Mouse (Mus musculus): ENCODE results near the gene Spata33.
"Not testable (repeated sequence)": the region's sequence is repeated elsewhere in the genome, so short reads cannot be mapped to it uniquely, and the experiment has no call there.

Gene Spata33

DNA sequence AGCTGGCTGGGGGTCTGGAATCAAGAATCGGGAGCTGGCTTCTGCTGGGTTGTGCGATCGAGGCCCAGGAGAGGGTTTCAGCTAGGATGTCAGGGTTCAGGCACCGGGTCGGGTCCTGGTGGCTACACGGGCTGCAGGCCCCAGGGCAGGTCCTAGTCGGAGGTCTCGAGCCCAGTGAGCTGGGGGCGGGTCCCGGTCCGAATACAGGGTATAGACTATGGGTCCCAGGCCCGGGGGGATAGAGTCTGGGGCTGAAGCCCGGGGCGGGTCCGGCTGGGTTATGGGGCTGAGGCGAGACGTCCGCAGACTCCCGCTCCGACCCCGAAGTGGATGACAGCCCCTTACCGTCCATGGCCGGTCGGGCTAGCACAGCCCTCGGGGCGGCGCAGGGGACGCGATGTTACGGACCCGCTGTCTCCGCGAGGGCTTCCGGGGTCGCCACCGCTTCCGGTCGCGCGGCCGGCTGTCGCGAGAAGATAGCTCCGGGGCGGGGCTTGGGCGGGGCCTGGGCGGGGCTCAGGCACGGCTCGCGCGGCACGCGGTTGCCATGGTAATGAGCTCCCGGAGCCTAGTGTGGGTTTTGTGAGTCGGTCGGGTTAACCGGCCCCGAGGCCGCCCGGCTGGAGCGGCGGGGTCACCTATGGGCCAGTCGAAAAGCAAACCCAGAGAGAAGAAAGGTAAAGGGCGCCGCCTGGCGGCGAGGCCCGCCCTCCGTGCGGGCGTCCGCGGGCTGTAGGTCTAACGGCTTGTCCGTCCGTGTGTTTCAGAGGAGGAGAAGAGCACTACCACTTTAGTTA lies at the start of gene Spata33, which contains the start of gene Chmp1a:
TSS of gene Spata33 (plus strand) at position 512 of the 797 bp plus-strand sequence.
TSS of gene Chmp1a (minus strand) at position 443 of the 797 bp plus-strand sequence.
- DNase-seq: peak; percentile 93

DNA sequence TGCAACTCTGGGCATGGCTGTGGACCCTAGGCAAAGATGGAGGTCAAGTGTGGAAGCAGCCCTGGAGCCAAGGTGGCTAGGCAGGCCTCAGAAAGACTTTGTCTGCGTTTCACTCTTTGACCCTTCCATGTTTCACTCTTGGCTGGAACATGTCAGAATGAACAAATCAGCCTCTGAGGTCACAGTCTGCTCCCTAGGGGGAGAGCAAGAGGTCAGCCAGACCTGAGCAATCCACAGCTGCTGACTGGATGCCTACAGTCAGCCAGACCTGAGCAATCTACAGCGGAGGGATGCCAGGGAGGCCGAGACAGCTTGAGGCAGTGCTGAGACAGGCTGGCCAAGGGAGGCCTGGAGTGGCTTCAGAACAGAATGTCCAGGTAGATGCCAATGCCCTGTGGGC lies 31.2 kb upstream of the Spata33 start:
- no peak for DNase-seq

DNA sequence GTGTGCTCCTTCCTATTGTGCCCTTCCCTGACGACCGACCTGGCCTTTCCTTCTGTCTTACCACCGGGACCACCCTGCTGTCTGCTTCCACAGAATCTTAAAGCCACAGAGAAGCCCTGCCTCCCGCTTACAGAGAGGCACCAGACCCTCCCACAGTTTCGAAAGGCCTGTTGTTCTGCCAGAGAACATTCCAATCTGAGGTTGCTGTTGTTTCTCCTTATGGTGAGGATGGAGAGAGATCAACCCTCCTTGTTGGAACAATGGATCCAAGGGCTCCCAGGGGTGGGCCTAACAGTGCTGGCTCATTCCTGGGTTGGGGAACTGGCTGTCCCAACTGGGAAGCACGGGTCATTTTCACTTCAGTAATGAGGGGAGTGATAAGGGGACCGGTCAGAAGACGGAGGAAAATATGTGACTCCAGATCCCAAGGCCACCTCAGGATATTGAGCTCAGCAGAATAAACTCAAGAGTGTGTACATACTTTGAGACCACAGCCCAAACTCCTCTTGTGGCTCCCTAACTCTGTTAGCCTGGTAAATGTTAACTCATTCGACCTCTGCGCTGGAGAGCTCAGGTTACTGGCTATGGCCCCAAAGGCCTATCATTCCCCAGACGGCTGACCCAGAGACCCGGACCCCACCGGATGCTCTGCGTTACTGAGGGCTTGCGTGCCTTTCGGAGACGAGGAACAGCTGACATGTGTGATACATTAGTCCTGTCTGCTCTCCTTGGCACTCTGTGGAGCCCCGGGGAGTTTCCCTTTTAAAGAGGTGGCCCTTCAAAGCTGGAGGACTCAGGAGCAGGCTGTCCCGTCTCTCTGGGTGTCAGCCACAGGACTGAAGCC lies 26.8 kb upstream of the Spata33 start, which contains the start of gene Dpep1:
TSS of gene Dpep1 (plus strand) at position 677 of the 844 bp plus-strand sequence.
- no peak for DNase-seq

DNA sequence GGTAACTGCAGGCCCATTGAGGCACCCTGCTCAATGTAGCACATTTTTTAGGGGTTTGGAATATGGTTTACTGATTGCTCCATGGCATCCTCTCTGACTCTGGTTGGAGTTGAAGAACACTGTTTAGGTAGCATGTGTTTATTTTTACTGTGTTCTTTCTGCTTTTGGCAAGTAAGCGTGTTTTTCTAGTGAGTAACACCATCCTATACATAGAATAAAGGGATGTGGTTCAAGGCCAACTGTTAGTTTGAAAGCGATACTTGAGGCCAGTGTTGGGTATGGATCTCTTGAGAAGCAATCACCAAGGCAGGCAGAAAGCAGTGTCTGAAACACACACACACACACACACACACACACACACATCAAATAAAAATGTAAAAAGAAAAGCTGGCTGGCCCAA lies 24.6 kb upstream of the Spata33 start:
- DNase-seq: no peak

DNA sequence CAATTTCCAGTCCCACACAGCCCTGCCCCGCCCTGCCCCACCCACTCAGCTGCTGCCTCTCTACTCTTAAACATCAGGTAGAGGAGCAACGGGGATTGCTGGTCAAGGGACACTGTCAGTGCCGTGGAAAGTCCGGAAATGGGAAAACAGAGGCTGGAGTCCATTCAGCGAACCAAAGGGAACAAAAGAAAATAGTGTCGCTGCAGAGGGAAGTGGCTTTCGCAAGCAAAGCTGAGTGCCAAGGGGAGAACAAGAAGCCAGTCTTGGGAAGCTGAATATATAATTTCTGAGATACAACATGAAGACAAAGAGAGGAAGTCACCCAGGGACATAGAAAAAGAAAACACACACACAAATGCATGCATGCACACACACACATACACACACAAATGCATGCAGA lies 23.8 kb upstream of the Spata33 start:
- no peak for DNase-seq

DNA sequence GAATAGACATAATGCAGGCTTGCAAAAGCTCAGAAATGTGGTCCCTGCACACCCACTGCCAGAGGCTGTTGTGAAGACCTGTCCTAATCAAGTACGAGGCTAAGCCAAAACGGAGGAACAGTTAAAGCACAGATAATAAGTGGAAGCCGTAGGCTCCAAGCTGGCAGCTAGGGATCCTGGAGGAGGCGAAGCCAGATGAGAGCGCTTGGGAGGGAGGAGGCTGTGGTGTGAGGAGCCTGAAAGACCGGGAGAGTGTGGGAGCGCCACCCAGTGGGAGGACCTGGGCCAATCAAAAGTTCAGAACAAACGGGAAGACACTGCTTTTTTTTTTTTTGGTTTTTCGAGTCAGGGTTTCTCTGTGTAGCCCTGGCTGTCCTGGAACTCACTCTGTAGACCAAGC lies 22.0 kb upstream of the Spata33 start:
- DNase-seq: peak; percentile 72

DNA sequence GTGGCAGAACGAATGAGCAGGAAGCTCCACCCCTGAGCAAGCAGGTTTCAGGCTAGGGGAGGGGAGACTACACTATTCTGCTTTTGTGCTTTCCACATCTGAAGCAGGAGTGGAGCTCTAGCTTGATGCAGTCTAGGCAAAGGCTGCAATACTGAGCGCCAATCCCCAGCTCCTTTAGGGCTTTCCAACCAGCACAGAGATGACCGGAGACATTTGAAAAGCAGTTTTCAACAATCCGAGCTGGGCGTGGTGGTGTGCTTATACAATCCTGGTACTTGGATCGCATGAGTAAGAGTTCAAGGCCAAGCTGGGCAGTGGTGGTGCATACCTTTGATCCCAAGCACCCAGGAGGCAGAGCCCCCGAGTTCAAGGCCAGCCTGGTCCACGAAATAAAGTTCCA lies 20.7 kb upstream of the Spata33 start:
- no peak for DNase-seq

DNA sequence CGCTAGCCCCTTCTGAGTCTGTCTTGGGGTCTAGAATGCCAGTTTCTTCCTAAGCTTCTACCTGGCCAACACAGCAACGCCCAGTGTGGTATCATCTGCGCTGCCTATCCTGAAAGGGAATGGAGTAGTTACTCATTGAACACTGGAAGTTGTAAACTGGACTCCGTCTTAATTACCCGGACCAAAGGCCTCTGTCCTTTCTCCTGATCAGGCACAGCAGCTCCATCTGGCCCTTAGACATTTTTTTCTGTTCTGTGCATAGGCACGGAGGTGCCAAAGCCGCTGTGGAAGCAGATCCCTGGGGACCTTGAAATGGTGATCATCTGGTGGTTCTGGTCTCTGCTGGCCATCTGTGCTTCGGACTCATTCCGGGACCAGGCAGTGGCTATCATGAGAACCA lies 18.9 kb upstream of the Spata33 start:
- no peak for DNase-seq

DNA sequence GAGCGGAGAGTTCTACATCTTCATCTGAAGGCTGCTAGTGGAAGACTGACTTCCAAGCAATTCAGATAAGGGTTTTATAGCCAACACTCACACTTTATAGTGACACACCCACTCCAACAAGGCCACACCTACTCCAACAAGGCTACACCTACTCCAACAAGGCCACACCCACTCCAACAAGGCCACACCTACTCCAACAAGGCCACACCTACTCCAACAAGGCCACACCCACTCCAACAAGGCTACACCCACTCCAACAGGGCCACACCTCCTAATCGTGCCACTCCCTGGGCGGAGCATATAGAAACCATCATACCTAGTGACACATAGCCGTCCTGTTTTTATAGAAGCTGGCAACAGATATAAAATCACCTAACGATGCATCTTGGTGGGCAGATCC lies 15.6 kb upstream of the Spata33 start:
- not testable (repeated sequence) for DNase-seq

DNA sequence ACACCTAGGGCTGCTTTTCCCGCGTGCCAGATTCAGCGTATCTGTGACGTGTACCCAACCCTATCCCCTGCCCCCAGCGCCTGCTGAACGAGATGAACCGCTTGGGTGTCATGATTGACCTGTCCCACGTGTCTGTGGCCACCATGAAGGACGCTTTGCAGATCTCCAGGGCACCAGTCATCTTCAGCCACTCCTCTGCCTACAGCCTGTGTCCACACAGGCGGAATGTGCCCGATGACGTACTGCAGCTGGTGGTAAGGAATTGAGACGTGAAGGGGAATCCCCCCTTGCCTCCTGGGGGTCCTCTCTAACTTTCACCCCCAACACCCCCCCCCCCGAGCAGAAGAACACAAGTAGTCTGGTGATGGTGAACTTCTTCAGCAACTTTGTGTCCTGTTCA lies 12.8 kb upstream of the Spata33 start:
- no peak for DNase-seq

DNA sequence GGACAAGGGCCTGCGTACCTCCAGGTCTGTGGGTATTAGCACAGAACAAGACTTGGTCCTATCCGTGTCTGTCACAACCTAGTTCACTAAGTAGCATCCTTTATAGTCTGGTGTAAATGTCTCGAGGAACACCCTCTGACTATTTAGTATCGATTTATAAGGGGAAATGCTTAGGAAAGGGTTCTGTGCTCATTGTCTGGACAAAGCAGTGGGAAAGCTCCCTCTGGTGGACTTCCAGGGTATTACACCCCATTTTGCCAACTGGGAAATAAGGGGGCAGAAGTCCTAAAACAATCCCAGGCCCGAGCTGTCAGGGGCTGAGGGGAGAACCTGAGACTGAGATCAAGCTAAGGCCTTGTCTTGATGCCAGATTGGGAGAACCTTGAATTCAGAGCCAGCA lies 10.3 kb upstream of the Spata33 start:
- peak; percentile 80 for DNase-seq

DNA sequence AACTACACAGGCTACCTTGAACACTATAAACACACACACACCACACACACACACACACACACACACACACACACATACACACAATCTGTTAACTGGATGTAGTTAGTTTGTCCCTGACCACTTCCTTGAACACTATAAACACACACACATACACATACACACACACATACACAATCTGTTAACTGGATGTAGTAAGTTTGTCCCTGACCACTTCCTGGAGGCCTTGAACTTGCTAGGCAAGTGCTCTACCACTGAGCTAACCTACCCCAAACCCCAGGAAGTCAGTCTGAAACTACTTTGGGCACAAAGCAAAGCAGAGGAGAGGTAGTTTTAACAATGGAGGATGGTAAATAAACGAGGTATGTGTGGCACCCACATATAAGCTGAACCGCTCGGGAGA lies 9.1 kb upstream of the Spata33 start:
- DNase-seq: no peak

DNA sequence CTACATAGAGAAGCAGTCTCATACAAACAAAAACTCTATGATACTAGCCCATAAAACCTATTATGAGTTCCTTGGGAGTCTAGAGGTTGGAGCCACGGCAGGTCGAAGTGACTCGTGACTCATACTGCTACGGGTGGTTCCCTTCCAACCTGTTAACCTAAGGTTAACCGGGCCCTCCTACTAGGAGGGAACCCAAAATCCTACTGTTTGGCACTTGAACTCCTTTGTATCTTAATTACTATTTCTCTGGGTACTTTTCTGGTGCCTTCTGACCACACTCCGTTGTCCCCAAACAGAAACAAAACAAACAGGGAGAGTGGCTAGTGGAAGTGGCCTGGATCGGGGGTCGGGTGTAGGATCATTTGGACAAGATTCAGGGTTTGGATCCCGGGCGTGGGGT lies 756 bp upstream of the Spata33 start:
- no peak for DNase-seq

DNA sequence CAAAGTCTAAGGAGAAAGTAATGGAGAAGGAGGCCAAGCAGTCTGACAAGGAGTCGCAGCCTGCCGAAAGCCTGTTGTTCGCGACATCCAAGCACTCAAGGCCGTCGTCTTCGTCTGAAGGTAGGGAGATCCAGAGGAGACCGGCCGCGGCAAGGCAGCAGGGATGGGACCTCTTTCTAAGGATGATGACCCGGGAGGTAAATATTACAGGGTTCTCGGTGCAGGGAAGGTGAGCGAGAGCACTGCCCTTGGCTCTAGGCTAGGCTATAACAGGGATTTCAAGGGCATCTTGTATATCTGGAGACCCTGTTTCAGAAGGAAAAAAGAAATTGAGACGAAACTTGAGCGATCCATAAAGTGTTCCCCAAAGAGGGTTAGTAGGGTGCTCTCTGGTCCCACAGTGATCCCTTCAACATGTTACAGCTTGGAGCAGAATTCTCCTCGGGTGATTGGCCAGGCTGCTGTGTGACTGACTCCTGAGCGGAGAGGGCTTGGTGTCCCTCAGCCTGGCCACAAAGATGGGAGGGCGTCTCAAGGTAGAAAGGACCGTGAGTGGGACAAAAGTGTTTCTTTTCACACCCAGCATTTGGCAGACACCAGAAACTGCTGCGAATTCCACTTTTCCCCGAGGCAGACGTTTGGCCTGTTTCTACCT lies 613 bp downstream of the Spata33 start:
- no peak for DNase-seq

DNA sequence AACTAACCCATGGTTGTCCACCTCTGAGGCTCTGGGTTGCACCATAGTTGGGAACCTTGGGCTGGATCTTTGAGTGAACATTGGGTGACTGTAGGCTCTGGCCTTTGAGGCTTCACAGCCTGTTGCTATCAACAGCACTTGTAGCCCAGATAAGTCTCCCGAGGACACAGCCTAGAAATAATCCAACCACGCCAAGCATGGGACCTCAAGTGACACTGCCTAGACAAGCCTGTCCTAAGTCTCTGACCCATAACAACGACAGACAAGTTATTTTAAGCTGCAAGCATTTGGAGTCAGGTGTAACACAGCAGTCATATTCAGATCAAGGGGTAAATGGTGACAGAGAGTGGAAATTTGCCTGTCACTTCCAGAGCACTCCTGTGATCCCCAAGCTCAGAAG lies 2.8 kb downstream of the Spata33 start:
- no peak for DNase-seq

DNA sequence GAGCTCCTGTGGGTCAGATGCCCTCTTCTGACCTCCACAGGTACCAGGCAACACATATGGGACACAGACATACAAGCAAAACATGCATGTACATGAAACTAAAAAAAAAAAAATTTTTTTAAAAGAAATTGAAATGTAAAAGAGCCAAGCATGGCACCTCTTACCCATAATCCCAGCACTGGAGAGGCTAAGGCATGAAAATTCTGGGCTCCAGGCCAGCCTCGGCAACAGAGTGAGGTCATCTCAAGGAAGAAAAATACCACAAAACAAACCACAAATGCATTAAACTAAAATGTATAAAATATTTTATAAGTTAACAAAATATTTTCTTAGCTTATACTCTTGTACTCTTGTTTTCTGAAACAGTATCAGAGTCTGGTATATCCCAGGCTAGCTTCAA lies 8.3 kb downstream of the Spata33 start:
- DNase-seq: no peak

DNA sequence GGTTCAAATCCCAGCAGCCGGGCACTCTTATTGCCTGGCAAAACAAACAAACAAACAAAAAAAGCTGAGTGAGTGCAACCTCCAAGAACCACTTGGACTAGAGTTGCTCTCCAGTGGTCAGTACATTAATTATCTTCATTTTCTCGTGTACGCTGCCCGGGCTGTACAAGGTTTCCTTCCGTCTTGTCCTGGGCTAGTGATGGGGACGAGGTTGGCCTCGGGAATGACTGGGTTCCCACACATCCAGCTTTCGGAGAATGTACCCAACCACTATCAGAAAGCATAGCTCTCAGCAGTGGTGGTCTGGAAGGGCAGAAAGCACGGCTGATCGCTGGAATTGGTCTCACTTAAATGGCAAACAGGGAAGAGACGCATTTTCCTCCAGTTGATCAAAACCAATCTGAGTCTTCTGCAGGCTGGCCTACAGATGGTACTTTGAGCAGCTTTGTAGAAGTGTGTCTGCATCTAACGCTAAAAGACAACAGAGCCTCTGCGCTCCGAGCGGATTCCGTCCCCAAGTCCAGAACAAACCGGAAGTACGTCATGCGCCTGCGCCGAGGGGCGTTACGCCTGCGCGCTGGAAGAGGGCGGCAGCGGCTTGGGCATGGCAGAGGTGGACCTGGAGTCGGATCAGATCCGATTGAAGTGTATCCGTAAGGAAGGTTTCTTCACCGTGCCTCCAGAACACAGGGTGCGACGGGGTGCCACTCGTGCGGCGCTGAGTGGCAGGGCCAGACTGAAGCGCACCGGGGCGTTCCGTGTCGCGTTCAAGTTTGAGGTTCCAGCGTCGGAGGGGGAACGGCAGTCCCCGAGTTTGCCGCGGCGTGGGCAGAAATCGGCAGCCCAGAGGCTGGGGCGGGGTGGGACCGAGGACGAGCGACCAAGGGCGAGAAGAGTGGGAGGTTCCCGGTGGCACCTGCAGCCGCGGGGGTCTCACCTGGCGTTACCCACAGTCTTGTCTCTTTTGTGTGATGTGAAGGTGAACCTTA lies 11.9 kb downstream of the Spata33 start, which contains the start of gene Cdk10:
TSS of gene Cdk10 (plus strand) at position 565 of the 989 bp plus-strand sequence.
- peak; percentile 94 for DNase-seq

DNA sequence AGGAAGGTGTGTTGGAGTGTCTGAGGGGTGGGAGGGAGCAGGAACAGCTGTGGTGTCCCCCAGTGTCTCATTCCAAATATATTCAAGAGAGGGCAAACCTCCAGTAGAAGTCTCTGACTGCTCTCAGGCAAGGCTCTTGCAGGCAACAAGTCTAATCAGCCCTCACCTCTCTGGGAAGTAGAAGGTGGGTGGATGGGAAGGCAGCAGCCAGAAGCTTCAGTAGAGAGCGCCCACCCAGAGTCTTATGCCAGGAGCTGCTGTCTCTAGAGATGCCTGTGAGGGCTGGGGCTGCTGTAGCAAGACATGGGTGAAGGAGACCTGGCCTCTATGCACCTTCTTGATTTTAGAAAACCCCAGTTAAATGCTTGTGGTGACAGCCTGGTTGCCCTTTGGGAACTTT lies 15.8 kb downstream of the Spata33 start:
- DNase-seq: no peak

DNA sequence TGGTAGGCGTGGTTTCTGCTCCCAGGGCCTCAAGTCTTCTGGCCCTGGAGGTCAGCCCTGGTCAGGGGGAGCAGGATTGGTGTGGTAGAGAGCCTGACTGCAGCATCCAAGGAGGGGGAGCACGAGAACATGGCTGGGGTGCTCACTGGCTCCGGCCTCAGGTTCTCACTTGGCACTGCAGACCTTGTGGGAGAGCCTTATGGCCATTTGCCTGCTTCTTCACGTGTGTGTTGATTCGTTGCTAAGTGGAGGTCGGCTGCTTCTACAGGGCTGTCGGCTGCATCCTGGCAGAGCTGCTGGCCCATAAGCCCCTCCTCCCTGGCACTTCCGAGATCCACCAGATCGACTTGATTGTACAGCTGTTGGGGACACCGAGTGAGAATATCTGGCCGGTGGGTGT lies 17.7 kb downstream of the Spata33 start:
- DNase-seq: not testable (repeated sequence)

DNA sequence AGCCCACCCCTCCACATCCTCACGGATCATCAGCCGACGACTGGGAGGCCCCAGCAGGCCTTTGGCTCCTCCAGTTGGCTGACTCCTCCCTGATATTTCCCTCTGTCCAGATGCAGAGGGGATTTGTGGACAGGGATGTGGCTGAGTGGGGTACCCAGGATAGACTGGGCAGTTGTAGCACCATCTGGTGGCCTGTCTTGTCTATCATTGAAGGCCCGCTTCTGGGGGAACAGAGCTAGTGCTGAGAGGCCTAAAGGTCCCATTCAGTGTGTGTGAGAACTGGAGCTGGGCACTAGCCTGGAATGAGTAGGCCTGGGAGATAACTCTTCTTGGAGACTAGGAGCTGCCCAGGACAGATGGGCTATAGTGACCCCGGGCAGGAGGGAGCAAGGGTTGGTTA lies 19.1 kb downstream of the Spata33 start:
- no peak for DNase-seq

DNA sequence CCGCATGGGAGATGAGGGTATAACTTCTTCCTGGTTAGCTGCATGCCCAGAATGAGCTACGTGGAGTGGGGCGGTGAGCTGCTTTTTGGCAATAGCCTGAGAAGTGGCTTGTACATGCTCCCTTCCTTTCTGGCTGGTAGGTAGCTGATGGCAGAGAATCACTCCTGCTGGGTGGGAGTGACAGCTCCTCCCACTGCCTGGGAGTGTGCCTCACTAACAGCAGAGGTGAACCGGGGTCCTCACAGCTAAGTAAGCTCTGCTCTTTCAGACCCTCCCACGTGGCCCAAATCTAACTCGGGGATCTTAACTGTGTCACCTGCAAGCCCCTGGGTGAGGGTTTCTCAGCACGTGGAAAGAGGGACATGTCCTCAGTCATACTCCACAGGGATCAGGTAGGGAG lies 19.9 kb downstream of the Spata33 start:
- no peak for DNase-seq

DNA sequence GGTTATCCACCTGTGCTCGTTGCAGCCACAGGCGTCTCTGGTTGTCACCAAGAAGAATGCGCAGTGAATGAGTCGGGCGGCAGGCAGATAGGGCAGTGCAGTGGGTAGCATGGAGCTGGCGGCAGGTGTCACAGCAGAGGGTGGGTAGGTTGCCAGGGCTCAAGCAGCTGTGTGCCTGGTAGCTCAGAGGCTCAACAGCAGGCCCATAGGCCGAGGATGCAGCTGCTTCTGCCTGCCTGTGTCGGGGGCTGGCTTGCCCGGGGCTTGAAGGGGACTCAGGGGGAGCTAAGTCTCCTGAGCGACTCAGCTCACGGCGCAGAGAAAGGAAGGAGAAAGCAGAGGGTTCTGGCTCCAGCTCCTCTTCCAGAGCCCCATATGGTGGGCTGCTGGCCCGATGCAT lies 20.7 kb downstream of the Spata33 start:
- DNase-seq: no peak
